Mouse (Mus musculus) effector memory CD4-positive, alpha-beta T cell, adult 5 months (primary cell): ENCODE data around the gene Prr12. TPM values are rescaled to one million over a fixed set of nuclear protein-coding genes. Genes with fewer than 3 reads are reported as not detected.

Experiments used
- polyA plus RNA-seq: library from polyadenylated mRNA; unstranded; fragments of 100-300 nt; shearing (Covaris generic); gene quantifications from one replicate; pipeline ENCODE4 v1.2.1, GENCODE M21; 2017

Gene Prr12
- polyA plus RNA-seq, result 2.0 TPM

DNA sequence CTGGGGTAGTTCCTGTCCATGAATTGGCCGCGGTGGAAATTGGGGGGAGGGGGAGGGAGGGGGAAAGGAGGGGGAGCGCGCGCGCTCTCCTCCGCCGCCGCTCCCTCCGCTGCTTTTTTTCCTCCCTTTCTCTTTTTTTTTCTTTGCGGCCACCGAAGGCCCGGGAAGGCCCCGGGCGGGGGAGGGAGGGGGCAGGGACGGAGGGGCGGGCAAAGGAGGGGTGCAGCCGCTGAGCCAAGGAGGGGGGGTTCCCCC is at the start of gene Prr12:
Prr12 (minus strand) TSS at position 20 of the 255 bp plus-strand sequence.

GRCm38 (mm10) chr7:45092048-45092447 is 39.4 kb upstream of the Prr12 start, which contains the start of gene Rcn3:
TSS of gene Rcn3 (minus strand) at chr7:45092221.

GRCm38 (mm10) chr7:45062239-45062835 is 9.7 kb upstream of the Prr12 start, which contains the start of the genes Nosip and Prrg2:
TSS of gene Nosip (plus strand) at chr7:45062429.
TSS of gene Prrg2 (minus strand) at chr7:45062677.

DNA sequence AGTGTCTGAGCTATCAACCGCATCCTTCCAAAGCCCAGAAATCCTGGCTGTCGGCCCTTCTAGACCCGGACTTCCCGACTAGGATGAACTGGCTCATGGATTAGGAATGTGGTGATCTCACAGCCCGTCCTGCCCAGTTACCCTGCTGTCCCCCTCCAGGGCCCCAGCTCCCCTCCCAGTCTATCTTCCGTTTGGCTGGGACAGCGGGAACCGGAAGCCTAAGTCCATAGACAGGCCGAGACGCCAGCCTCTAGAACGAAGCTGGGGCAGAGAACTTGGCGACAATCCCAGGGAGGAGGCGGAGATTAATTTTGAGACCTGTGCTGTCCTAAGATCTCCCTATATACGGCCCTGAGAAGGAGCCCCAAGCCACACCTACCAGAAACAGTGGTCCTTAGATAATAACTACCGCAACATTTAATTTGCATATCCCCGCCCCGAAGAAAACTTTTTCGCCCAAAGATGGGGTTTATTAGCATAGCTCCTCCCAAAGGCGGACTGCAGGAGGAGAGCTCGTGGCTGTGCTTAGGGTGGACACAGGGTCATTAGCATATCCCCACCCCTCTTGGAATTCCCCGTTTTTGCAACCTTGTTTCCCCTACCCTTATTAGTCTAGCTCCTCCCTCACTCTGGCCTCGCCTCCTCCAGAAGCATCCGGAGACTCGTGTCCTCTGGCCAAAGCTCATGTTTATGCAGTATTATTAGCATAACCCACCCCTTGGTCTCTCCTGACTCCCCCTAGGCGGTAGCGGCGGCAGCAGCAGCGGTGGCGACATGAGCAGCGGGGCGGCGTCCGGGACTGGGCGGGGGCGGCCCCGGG is 35.2 kb downstream of the Prr12 start, which contains the start of gene Rras:
Rras (plus strand) TSS at position 720 of the 820 bp plus-strand sequence.

DNA sequence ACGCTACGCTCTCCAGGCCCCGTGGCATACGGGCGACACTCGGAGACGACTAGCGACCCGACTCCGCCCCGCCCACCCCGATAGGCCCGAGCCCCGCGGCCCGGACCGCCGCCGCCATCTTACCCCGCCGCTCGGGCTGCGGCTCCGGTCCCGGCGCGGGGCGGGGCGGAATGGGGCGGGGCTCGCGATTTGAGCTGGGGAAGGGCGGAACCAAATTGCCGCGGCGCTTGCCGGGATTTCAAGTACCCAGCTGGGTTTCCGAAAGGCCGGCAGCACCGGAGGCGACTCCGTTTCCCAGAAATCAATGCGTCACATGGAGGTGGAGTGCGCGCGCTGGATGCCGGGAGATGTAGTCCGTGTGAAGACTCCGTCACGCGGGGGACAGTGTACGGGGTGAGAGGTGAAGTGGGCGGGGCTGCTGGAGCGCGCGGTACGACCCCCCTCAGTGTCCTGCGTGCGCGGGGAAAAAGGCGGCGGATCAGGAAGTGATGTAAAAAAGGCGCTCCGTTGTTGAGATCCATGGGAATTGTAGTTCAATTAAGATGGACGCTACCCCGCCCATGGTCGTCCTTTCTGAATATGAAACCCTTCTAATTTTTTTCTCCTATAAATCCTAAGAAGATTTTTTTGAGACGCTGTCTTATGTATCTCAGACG is 36.6 kb downstream of the Prr12 start, which contains the start of gene Scaf1:
Scaf1 (minus strand) TSS at position 407 of the 656 bp plus-strand sequence.

DNA sequence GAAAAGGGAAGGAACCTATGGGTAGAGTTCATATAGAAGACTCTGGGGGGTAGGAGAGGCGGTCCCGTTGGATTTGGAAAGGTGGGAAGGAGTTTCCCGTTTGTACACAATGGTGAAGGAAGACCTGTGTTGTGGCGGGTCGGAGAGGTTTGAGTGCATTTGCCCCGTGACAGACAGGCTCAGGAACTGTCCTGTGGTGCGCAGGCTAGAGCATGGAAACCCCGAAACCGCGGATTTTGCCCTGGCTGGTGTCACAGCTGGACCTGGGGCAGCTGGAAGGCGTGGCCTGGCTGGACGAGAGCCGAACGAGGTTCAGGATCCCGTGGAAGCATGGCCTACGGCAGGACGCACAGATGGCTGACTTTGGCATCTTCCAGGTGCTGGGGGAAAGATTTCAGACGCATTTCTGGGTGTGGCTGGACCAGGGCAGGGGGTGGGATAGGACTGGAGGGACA is 54.2 kb downstream of the Prr12 start, which contains the start of gene Bcl2l12:
Bcl2l12 (minus strand) TSS at position 212 of the 455 bp plus-strand sequence.

DNA sequence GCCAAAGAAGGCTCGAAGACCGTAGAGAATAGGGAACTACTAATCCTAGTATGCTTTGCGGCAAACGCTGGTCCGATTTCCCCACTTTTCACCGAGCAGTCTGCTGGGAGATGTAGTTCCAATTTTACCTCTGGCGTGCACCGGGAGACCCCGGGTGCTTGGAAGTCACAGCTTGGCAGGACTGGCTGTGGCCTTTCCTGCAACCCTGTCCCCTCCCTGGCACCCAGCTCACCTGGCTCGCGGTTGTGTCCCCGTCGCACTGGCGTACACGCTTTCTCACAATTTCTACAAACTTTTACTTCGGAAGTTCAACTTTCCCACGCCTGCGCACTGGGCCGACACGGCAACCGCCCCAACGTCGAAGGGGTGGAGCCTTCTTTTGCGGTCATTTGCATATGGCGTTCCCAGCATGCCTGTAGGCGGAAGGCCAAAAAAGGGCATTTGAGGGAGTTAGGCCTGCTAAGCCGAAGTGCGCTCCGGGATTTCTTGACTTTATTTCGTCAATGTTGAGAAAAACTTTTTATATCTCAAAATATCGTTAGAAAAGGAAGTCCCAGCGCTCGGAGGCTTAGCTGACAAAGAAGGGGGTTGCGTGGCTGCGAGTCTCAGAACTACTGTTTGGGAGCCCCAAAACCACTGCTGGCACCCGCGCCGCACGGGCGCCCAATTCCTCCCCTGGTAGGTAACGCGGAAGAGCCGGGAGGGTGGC is 55.3 kb downstream of the Prr12 start, which contains the start of gene Irf3:
Irf3 (plus strand) TSS at position 418 of the 709 bp plus-strand sequence.

GRCm38 (mm10) chr7:44986192-44986878 is 66.3 kb downstream of the Prr12 start, which contains the start of gene Prmt1:
TSS of gene Prmt1 (minus strand) at chr7:44986568.

Other genes starting within 250 kb of the Prr12 start
- 32.1 TPM for gene Nup62, start 236.8 kb downstream of the Prr12 start, polyA plus RNA-seq
- gene Il4i1, start 236.5 kb downstream of the Prr12 start, polyA plus RNA-seq, result 0.36 TPM
- 0.29 TPM for gene Atf5, start 236.2 kb downstream of the Prr12 start, polyA plus RNA-seq
- 20.9 TPM for gene Akt1s1, start 203.9 kb downstream of the Prr12 start, polyA plus RNA-seq
- gene Tbc1d17, start 203.8 kb downstream of the Prr12 start, polyA plus RNA-seq, result 79.9 TPM
- 49.2 TPM for gene Pnkp, start 195.7 kb downstream of the Prr12 start, polyA plus RNA-seq
- gene Ptov1, start 183.1 kb downstream of the Prr12 start, polyA plus RNA-seq, result 33.5 TPM
- gene Med25, start 160.2 kb downstream of the Prr12 start, polyA plus RNA-seq, result 54.0 TPM
- 19.8 TPM for gene Fuz, start 156.8 kb downstream of the Prr12 start, polyA plus RNA-seq
- 48.2 TPM for gene Ap2a1, start 123.4 kb downstream of the Prr12 start, polyA plus RNA-seq
- gene Tsks, start 109.7 kb downstream of the Prr12 start, polyA plus RNA-seq, result not detected
- gene Cpt1c, start 78.0 kb downstream of the Prr12 start, polyA plus RNA-seq, result 0.44 TPM
- 120 TPM for gene Prmt1, start 66.3 kb downstream of the Prr12 start, polyA plus RNA-seq
- 121 TPM for gene Irf3, start 55.2 kb downstream of the Prr12 start, polyA plus RNA-seq
- 11.6 TPM for gene Bcl2l12, start 54.2 kb downstream of the Prr12 start, polyA plus RNA-seq
- 24.6 TPM for gene Scaf1, start 36.5 kb downstream of the Prr12 start, polyA plus RNA-seq
- gene Rras, start 34.9 kb downstream of the Prr12 start, polyA plus RNA-seq, result 21.5 TPM
- gene Nosip, start 9.5 kb upstream of the Prr12 start, polyA plus RNA-seq, result 85.4 TPM
- gene Prrg2, start 9.8 kb upstream of the Prr12 start, polyA plus RNA-seq, result 1.2 TPM
- 4.0 TPM for gene Rcn3, start 39.3 kb upstream of the Prr12 start, polyA plus RNA-seq
- 5.7 TPM for gene Fcgrt, start 51.0 kb upstream of the Prr12 start, polyA plus RNA-seq
- gene Rps11, start 71.6 kb upstream of the Prr12 start, polyA plus RNA-seq, result 1,926 TPM
- 3,339 TPM for gene Rpl13a, start 75.9 kb upstream of the Prr12 start, polyA plus RNA-seq
- not detected for gene Gm45713, start 83.3 kb upstream of the Prr12 start, polyA plus RNA-seq
- 136 TPM for gene Flt3l, start 83.6 kb upstream of the Prr12 start, polyA plus RNA-seq
- gene Pih1d1, start 101.4 kb upstream of the Prr12 start, polyA plus RNA-seq, result 26.1 TPM
- gene Aldh16a1, start 101.7 kb upstream of the Prr12 start, polyA plus RNA-seq, result 34.3 TPM
- gene Slc17a7, start 111.1 kb upstream of the Prr12 start, polyA plus RNA-seq, result not detected
- gene Gfy, start 126.7 kb upstream of the Prr12 start, polyA plus RNA-seq, result not detected
- not detected for gene Pth2, start 128.1 kb upstream of the Prr12 start, polyA plus RNA-seq
- not detected for gene Ccdc155, start 152.0 kb upstream of the Prr12 start, polyA plus RNA-seq
- gene Dkkl1, start 159.3 kb upstream of the Prr12 start, polyA plus RNA-seq, result 32.1 TPM
- 1.2 TPM for gene Tead2, start 162.9 kb upstream of the Prr12 start, polyA plus RNA-seq
- gene Cd37, start 186.2 kb upstream of the Prr12 start, polyA plus RNA-seq, result 391 TPM
- gene Slc6a16, start 188.2 kb upstream of the Prr12 start, polyA plus RNA-seq, result not detected
- not detected for gene Slc6a21, start 224.6 kb upstream of the Prr12 start, polyA plus RNA-seq